Mouse (Mus musculus) spleen, adult 2 months (tissue): ENCODE data around the gene Plod3. TPM values are rescaled to one million over a fixed set of nuclear protein-coding genes. Genes with fewer than 3 reads are reported as not detected.
A peak's percentile ranks its signal among the peaks of the same experiment; 100 is the strongest.
"Not testable (repeated sequence)": the region's sequence is repeated elsewhere in the genome, so short reads cannot be mapped to it uniquely, and the experiment has no call there.

Experiments
- DNase-seq, 2 experiments: peaks; one replicate each; pipeline versions ENCODE4 v3.0.0 to v3.0.0-alpha.2; 2012 to 2021; ENCODE audit warnings: low spot score in 2 of 2, low read depth in 1 of 2
- H3K27ac ChIP-seq: fragments of 200-500 bp; 2 replicates; pipeline ENCODE4 v1.5.1; 2012; ENCODE audit warnings: low read length, inconsistent platforms; ENCODE audit not compliant: insufficient read depth
- H3K27me3 ChIP-seq: fragments of 200-500 bp; 2 replicates; pipeline ENCODE4 v1.6.1; 2012; ENCODE audit warnings: mild to moderate bottlenecking, moderate library complexity, low read length, inconsistent platforms; ENCODE audit not compliant: control insufficient read depth, insufficient read depth
- H3K36me3 ChIP-seq: fragments of 200-500 bp; 2 replicates; pipeline ENCODE4 v1.6.1; 2012; ENCODE audit warnings: mild to moderate bottlenecking, low read length, inconsistent platforms; ENCODE audit not compliant: control insufficient read depth, insufficient read depth
- H3K4me1 ChIP-seq: fragments of 200-500 bp; 2 replicates; pipeline ENCODE4 v1.6.1; 2011; ENCODE audit warnings: inconsistent platforms; ENCODE audit not compliant: control insufficient read depth, insufficient read depth, insufficient read length
- H3K4me3 ChIP-seq: fragments of 200-500 bp; 2 replicates; pipeline ENCODE4 v1.5.1; 2011; ENCODE audit warnings: mild to moderate bottlenecking, inconsistent platforms; ENCODE audit not compliant: insufficient read depth, insufficient read length; ENCODE audit errors: extremely low read depth
- CTCF ChIP-seq: fragments of 200-500 bp; IDR thresholded peaks from 2 replicates; pipeline ENCODE4 v1.5.1; 2011; ENCODE audit warnings: mild to moderate bottlenecking, inconsistent platforms; ENCODE audit not compliant: insufficient read depth, insufficient read length, insufficient replicate concordance; ENCODE audit errors: extremely low read depth
- POLR2A ChIP-seq: fragments of 200-500 bp; IDR thresholded peaks from 2 replicates; pipeline ENCODE4 v1.6.1; 2011; ENCODE audit warnings: low read depth, low read length, inconsistent platforms
- WGBS: fragments of 180-500 bp; shearing (Covaris S2); methylation state at CpG from one replicate; pipeline ENCODE4 v1.1.7; 2018; 5-methylcytosine and 5-hydroxymethylcytosine counted together
- polyA plus RNA-seq: library from polyadenylated mRNA; depleted of rRNA; stranded (reverse); fragments of >200 nt; gene quantifications from 2 replicates; pipeline ENCODE4 v1.2.3, GENCODE M21; 2012; rRNA removed

Plod3 gene
- polyA plus RNA-seq, result 37.2 and 41.6 TPM in 2 replicates

GRCm38 (mm10) chr5:136986695-136987137, at the start of gene Plod3:
Gene Plod3, plus strand, starts transcription at chr5:136987019.
- H3K4me1 ChIP-seq, result peaks cover 2% of the 10 kb centered on the region; the same call in 1 of the 2 replicates
- WGBS, result under 1% methylated on average over 26 of the region's 26 CpGs
- peaks cover 10% of the 10 kb centered on the region for H3K36me3 ChIP-seq
- H3K27me3 ChIP-seq, result no peaks in the 10 kb centered on the region
- H3K27ac ChIP-seq, result peak within 1 kb of the TSS; percentile 58
- peak; percentile 96 to 99 for DNase-seq
- TF ChIP-seq POLR2A, result peak; percentile 31; the same call in 1 of the 2 replicates
- no peak for TF ChIP-seq CTCF
- H3K4me3 ChIP-seq, result peak within 1 kb of the TSS; percentile 76

GRCm38 (mm10) chr5:136937621-136938020, 49.2 kb upstream of the Plod3 start:
- TF ChIP-seq CTCF (no peak), POLR2A (no peak)
- Histone ChIP-seq H3K27me3 (no peaks in the 10 kb centered on the region), H3K27ac (no peak overlapping the region), H3K4me1 (no peaks in the 10 kb centered on the region), H3K4me3 (no peak overlapping the region), H3K36me3 (no peaks in the 10 kb centered on the region)
- DNase-seq, result no peak
- 90% methylated on average over 5 of the region's 5 CpGs for WGBS

GRCm38 (mm10) chr5:136939284-136939683, 47.5 kb upstream of the Plod3 start:
- TF ChIP-seq CTCF (peak; percentile 18; the same call in 1 of the 2 replicates), POLR2A (no peak)
- DNase-seq, result peak in 1 of 2 experiments; percentile 19
- no peaks in the 10 kb centered on the region for H3K27me3 ChIP-seq
- H3K4me1 ChIP-seq, result no peaks in the 10 kb centered on the region
- no peak overlapping the region for H3K27ac ChIP-seq
- no peaks in the 10 kb centered on the region for H3K36me3 ChIP-seq
- 76% methylated on average over 7 of the region's 7 CpGs for WGBS
- H3K4me3 ChIP-seq, result no peak overlapping the region

DNA sequence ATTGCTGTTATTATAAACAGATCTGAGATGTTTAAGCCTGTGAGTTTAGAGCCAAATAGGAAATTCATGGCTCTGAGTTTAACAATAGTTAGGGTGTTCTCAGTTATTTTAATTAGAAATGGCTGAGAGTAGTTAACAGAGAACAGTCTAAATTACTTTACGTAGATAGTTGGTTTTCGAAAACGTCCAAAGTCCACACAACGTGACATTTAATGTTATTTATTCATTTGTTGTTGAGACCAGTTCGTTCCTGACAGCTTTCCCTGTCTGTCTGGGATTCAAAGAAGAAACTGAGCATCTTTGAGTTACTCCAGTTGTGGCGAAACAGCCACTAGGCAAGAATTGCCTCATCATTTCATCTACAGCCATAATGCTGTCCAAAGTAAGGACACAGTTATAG, 46.8 kb upstream of the Plod3 start:
- H3K4me1 ChIP-seq, H3K36me3 ChIP-seq, DNase-seq, H3K4me3 ChIP-seq, H3K27ac ChIP-seq, H3K27me3 ChIP-seq: not testable (repeated sequence)
- WGBS, result 86% methylated on average over 6 of the region's 6 CpGs

- no peak for TF ChIP-seq CTCF
- TF ChIP-seq POLR2A, result no peak
- H3K27me3 ChIP-seq, result no peaks in the 10 kb centered on the region
- no peaks in the 10 kb centered on the region for H3K4me1 ChIP-seq
- H3K36me3 ChIP-seq, result no peaks in the 10 kb centered on the region
- DNase-seq, result no peak
- no peak overlapping the region for H3K4me3 ChIP-seq
- no peak overlapping the region for H3K27ac ChIP-seq
- 87% methylated on average over 12 of the region's 12 CpGs for WGBS
Measured at GRCm38 (mm10) chr5:136940845-136941560, 45.8 kb upstream of the Plod3 start.

GRCm38 (mm10) chr5:136942781-136943180, 44.0 kb upstream of the Plod3 start:
- 78% methylated on average over 3 of the region's 3 CpGs for WGBS
- H3K27me3 ChIP-seq, result no peaks in the 10 kb centered on the region
- no peak overlapping the region for H3K27ac ChIP-seq
- DNase-seq, result no peak
- H3K4me1 ChIP-seq, result no peaks in the 10 kb centered on the region
- no peak overlapping the region for H3K4me3 ChIP-seq
- TF ChIP-seq CTCF, result no peak
- TF ChIP-seq POLR2A, result no peak
- no peaks in the 10 kb centered on the region for H3K36me3 ChIP-seq

- no peak for DNase-seq
Measured at GRCm38 (mm10) chr5:136943382-136943781, 43.4 kb upstream of the Plod3 start.

More at GRCm38 (mm10) chr5:136943382-136943781, 43.4 kb upstream of the Plod3 start:
- Histone ChIP-seq H3K36me3 (no peaks in the 10 kb centered on the region), H3K27me3 (no peaks in the 10 kb centered on the region), H3K27ac (no peak overlapping the region), H3K4me1 (no peaks in the 10 kb centered on the region), H3K4me3 (no peak overlapping the region)
- 90% methylated on average over 2 of the region's 2 CpGs for WGBS
- TF ChIP-seq CTCF (no peak), POLR2A (no peak)
